Mouse (Mus musculus) MEL (cell line): ENCODE data around the gene Zcchc14.

ENCODE experiments used
- CHD2 ChIP-seq: IDR thresholded peaks from 2 replicates; pipeline ENCODE4 v1.6.1; 2011; ENCODE audit warnings: low read length, improper control_type of control experiment
- CTCF ChIP-seq, 3 experiments: IDR thresholded peaks in 2 of 3; conservative IDR thresholded peaks in 1 of 3; 2 replicates each; pipeline ENCODE4 v1.5.1; 2011 to 2012; ENCODE audit warnings: low read length in 3 of 3, low read depth in 2 of 3, mild to moderate bottlenecking in 2 of 3, improper control_type of control experiment in 1 of 3, inconsistent platforms in 1 of 3, mixed read lengths in 1 of 3, moderate library complexity in 1 of 3; ENCODE audit not compliant: control insufficient read depth in 1 of 3, insufficient read depth in 1 of 3, poor library complexity in 1 of 3, severe bottlenecking in 1 of 3
- GATA1 ChIP-seq: IDR thresholded peaks from 2 replicates; pipeline ENCODE4 v1.6.1; 2011; ENCODE audit warnings: low read depth, low read length, improper control_type of control experiment
- RCOR1 ChIP-seq: IDR thresholded peaks from 2 replicates; pipeline ENCODE4 v1.6.1; 2012; ENCODE audit warnings: low read depth, mild to moderate bottlenecking, inconsistent platforms, low read length, improper control_type of control experiment
- SMC3 ChIP-seq: IDR thresholded peaks from 2 replicates; pipeline ENCODE4 v1.6.1; 2011; ENCODE audit warnings: low read depth, low read length, improper control_type of control experiment

- TF ChIP-seq CTCF (IDR thresholded peaks at IDR 0.05 in 2 of 3, conservative IDR thresholded peaks at IDR 0.05 in 1 of 3; ENCODE audit: control insufficient read depth in 1 of 3, insufficient read depth in 1 of 3, low read depth in 2 of 3, low read length in 3 of 3, poor library complexity in 1 of 3, severe bottlenecking in 1 of 3) = no peak
- no peak for TF ChIP-seq GATA1
- TF ChIP-seq SMC3 = no peak
- no peak for TF ChIP-seq RCOR1
- TF ChIP-seq CHD2 = no peak
Observed at GRCm38 (mm10) chr8:121652774-121653323, at the start of gene Zcchc14.
